Mouse (Mus musculus) cerebellum, adult 11-12 months (tissue): ENCODE results near the gene Rheb.
"Not testable (repeated sequence)": the region's sequence is repeated elsewhere in the genome, so short reads cannot be mapped to it uniquely, and the experiment has no call there.

Experiments
- DNase-seq: peaks from one replicate; pipeline ENCODE4 v3.0.0; 2022

The Rheb gene

DNA sequence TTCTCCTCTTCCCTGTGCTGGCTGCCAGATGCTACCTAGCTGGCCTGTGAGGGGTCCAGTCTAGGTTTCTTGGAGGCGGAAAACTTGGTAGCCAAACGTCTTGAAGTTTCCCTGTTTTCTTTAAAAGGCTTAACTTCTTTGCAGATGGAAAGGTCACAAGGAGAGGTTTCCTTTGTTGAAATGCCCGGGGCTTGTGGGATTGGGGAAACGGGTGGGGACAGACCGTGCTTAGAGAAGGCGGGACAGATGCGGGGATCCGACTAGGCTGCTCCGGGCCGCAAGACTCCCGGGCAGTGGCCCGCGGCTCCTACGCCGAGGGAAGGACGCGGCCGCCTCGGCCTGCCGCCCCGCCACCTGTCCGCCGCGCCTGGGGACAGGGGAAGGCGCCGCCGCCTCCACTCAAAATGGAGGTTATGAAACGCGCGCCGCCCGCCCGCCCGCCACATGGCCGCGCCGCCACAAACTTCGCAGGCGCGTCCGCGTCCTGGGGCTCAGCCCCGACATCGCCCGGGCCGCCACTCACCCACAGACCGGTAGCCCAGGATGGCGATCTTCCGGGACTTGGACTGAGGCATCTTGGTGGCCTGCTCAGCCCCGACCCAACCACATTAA, 656 bp downstream of the Rheb start:
- DNase-seq = no peak

DNA sequence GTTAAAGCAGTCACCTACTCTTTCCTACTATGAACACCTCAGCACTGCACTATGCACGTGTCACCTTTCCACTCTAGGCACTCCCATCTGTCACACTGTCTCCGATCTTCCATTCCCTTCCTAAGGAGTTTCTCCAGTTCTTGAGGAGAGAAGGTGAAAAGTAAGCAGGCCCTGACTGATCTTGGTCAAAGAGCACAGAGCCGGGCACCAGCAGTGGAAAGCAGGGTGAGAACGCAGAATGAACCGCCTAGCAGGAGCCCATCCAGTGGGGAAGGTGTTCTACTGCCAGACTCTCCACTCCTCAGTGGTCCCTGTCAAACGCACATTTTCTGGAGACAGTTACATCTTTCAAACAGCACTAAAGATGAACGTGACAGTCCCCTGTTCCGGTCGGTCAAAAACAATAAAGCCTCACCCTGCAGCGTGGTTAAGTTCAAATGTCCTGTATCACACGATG, 1.4 kb downstream of the Rheb start:
- DNase-seq = no peak

DNA sequence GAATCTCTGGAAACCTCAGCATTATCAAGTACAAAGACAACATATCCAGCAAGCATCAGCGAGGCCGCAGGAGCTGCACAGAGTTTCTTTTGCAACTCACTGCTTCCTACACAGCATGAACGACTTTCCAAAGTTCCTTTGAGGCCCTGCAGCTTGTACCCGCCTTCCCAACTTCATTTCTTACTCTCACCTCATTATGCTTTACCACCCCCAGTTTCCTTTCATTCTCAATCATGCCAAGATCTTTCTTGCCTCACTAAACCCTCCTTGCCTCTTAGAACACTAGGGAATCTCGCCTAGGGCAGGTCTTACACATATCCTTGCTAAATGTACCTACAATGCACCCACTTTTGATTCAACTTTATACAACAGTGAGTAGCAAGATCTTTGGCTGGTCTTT, 7.9 kb downstream of the Rheb start:
- DNase-seq = no peak

DNA sequence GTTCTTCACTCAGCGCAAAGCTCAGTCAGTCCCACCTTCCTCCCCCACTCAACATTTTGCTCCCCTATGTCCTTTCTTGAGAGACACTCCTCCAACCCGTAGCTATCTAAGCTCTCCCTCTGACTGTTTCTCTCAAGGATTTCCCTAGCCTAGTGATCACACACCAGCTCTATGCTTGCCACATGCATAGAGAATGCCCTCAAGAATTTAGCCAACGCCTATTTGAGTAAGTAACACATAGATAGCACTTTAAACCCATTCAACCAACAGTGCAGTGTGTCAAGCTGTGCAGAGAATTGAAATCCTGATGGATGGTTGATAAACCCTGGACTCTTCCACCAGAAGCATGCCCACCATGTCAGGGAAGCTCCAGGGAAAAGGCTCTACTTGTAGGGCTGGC, 10.5 kb downstream of the Rheb start:
- no peak for DNase-seq

DNA sequence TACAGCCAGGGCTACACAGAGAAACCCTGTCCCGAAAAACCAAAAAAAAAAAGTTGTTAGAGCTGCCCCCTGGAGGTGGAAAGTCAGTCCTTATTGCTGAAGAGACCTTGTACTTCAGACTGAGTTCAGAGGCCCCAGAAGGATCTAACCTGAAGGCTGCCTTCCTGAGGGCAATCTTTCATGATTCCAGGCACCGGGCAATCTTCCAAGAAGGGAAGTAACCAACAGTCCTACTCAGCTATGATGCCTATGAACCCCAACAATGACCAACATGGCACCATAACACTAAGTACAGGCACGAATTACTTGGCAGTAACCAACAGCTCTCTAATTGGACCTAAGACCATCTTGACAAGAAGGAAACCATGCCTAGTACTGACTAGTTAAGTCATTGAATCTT, 14.0 kb downstream of the Rheb start:
- DNase-seq = no peak

DNA sequence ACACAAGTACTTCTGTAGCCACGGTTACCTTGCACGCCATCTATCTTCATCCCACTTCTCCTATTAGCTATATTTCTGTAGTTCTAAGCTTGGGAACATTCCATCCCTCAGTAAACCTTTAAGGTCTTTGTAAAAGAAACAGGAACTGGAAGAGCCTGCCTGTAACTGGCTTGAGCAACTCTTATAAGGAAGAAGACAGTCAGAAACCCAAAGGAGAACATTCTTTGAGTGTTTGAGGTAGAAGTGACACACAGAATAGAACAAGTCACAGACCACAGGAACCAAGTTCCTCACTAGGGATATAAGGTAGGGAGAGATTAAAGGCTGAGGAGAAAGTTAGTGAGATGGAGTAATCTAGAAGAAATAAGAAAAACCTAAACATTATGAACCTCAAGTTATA, 15.3 kb downstream of the Rheb start:
- DNase-seq = no peak

DNA sequence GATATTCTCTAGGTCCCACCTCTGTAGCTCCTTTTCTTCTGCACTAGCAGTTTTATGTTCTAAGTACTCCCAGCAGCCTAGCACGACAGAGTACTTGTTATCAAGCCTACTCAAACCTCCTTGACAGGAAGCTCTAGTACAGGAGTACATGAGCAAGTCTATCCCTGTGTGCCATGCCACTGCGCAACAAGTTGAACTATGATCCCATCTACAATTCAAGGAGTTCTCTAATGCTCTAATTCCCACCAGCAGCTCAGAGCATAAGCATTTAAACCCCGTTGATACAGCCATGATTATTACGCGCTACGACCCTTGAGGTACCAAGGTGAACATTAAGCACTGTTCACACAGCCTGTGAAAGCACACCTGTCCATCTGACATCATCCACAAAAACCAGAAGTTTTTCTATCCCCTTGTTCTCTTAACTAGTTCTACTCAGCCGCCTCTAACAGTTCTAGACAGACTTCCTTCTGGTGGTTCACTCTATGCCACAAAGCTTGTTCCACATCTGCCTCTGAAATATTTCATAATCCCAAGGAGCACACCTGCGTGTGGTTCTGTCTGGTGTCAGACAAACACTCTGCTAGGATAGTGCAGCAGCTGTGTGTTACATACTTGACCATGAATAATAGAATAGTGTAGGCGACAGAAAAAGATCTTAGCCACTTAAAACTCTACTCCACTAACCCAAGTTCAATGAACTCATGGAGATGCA, 16.2 kb downstream of the Rheb start:
- DNase-seq = no peak

DNA sequence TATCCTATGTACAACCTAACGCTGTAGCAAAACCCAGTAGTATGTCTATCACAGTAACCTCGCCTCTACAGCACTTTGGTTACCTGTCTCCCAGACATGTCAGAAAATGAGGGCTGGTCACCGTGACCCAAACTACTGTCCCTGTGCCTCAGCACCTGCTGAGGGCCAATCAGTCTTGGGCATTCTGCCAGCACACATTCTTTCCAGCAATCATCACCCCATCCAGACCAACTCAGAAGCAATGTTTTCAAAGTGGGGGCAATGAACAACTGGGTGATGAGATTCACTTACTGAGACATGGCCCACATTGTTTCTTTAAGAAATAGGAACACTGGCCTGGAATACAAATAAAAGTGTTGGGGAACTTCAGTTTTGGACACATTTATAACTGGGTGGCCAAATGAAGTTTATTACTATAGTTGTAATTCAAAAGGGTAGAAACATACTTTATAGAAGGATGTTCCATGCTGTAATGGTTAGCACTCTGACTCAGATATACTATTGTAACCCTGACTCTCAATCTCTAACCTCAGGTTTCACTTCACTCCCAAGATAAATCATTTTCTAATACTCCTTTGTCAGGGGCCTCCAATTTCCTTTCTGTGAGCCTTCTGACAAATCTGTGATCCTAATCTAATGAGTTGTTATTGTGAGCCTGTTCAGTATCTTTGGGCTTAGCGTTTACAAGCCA, 16.9 kb downstream of the Rheb start:
- DNase-seq = no peak

DNA sequence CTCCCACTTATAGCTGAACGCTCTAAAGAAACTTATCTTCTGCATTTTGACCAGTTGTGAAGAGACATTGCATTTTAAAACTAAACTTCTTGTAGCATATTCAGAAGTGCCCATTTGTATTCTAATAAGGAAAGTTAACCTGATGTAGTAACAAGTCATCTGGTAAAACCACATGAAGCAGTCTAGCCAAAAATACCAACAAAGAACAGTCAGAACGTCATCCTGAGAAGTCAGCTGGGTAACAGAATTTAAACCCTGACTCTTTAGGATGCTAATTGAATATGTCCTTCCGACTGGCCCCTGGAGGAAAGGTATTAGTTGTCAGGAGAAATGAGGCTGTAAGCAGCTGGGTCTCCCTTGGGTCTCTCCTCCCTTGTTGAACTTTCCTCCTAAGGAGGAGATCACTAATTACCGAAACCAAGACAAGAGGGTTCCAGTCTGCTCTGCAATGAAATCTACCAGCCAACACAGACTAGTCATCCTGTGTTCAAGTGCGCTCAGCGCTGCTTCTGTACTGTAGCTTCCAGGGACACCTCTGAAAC, 18.5 kb downstream of the Rheb start:
- no peak for DNase-seq

DNA sequence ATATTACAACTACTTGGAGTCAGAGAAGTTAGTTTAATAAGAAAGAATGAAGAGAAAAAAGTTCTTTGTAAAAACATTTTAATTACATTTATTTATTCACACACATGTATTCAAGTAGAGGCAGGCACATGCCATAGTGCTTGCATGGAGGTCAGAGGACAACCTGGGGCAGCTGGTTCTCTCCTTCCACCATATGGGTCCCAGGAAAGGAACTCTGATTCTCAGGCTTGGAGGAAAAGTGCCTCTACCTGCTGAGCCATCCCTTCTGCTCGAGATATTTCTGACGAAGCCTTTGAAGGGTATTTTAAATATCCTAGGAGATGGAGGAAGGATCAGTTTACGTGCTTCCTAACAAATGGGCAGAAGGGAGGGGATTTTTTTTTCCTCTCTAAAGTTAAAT, 19.6 kb downstream of the Rheb start:
- peak; percentile 39 for DNase-seq

DNA sequence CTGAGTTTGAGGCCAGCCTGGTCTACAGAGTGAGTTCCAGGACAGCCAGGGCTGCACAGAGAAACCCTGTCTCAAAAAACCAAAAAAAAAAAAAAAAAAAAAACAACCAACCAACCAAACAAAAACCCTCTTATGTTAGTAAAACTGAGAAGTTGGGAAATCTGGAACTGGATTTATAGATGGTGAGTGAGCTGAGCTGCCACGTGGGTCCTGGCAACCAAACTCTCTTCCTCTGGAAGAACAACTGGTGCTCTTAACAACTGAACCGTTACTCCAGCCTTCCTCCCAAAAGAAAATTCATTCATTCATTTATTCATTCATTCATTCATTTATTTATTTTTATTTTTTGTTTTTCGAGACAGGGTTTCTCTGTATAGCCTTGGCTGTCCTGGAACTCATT, 20.2 kb downstream of the Rheb start:
- DNase-seq = not testable (repeated sequence)

DNA sequence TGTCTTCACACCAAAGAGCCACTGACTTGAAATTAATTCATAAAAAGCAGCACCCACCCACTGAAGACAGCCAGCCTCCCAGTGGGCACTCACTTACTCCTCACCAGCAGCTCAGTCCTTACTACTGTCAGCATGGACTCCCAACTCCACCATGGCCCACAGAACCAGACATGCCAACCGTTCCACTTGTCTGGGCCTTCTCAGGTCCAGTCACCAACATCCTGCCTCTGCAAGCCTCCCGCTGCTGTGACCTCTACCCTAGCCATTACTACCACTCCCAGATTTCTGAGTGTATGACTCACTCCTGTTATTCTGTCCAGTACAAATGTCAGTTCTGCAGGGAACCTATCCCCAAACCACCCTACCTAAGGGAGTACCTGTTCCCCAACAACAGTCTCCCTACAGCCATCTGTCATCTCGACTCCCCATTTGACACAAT, 21.0 kb downstream of the Rheb start:
- DNase-seq = no peak

DNA sequence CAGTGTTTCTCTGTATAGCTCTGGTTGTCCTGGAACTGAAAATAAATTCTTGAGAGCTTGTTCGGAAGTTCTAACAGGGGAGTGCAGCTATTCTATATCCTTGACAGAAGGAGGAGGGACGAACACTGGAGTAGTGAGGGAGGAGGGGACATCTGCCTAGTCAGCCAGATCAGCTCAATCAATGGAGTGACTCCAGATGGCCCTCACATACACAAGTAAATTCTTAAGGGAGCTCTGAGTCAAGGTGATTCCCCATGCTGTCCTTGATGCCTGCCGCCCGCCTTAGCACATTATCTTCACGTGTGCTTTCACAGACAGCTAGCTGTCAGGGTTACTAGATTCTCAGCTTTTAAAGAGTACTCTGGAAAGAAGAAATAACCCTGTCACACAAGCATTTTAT, 21.8 kb downstream of the Rheb start:
- DNase-seq = no peak

DNA sequence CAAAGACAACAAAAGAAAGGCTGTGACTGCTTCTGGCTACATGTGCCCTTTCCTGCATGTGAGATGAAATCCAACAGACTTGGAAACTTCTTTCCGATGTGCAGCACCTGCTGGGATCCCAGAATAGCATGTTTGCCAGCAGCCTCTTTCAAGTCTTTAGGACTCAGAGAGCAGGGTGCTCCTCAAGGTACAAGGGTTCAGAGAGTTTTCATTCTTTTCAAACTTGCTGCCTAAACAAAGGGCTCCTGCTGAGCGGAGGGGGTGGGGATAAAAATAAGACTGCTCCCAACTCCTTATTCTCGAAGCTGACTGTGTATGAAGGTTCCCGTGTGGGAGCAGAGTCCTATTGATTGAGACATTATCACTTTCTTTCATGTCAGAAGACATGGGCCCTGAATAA, 25.2 kb downstream of the Rheb start:
- no peak for DNase-seq

DNA sequence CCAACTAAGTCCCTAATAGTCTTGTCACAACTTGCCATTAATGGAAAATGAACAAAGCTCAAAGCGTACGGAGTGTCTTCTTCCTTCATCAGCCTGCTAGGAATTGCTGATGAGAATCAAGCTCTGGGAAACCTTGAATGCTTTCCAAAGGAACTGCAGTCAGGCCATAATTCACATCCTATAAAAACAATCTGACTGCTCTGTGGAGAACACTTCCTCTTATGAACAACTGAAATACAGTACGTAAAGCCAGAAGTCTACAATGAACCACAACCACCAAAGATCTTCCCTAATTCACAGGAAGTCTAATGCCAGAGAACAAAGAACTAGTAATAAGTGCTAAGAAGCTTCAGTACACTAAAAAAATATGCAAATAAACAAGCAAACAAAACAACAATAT, 28.5 kb downstream of the Rheb start:
- DNase-seq = no peak

DNA sequence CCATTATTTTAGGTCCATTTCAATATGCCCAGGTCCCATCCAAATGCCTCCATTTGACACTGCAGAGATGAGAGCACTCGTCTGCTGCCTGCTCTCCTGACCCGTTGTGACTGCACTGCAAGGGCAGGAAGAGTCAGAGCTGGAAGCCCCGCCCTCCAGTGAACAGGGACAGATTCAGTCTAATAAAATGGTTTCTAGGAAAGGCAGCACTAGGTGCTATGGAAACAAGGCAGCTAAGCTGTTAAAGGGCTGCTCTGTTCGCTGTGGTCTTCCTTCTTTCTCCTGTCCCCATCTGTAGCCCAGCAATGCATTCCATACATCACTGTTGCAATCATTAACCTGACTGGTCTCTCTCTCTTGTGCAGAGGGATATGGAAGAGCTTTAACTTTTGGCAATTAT, 29.4 kb downstream of the Rheb start:
- no peak for DNase-seq

DNA sequence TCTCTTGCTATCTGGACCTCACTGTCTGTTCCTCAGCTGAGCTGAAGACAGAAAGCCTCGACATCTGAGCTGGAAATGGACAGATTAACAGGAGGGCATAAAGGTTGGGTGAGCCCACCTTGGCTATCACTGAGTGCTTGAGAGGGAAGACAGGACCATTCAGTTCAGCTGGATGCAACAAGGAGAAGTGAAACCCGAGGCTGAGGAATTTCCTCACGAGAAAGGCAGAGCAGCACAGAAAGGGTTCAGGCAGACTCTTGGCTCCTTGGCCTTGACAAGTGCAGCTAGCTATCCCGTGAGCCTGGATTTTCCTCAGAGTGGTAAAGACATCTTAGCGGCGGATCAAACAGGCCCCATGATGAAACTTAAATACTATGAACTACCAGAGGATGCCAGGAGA, 37.2 kb downstream of the Rheb start:
- no peak for DNase-seq

DNA sequence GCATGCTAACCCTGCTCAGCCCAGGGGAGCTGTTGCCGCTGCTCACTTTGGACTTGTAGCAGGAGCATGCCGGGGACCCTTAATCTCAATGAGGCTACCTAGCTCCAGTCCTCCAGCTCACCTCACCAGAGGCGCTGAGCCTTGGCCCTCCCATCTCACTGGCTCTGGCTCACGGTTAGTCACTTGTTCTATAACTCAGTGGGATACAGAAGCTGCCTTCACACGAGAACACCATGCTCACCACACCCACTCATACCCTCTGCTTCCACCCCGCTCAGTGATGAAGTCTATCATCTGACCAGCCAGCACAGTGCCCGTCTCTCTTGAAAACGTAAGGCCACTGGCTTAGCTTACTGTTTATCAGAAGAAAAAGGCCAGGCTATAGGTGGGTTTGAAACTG, 37.8 kb downstream of the Rheb start:
- no peak for DNase-seq

DNA sequence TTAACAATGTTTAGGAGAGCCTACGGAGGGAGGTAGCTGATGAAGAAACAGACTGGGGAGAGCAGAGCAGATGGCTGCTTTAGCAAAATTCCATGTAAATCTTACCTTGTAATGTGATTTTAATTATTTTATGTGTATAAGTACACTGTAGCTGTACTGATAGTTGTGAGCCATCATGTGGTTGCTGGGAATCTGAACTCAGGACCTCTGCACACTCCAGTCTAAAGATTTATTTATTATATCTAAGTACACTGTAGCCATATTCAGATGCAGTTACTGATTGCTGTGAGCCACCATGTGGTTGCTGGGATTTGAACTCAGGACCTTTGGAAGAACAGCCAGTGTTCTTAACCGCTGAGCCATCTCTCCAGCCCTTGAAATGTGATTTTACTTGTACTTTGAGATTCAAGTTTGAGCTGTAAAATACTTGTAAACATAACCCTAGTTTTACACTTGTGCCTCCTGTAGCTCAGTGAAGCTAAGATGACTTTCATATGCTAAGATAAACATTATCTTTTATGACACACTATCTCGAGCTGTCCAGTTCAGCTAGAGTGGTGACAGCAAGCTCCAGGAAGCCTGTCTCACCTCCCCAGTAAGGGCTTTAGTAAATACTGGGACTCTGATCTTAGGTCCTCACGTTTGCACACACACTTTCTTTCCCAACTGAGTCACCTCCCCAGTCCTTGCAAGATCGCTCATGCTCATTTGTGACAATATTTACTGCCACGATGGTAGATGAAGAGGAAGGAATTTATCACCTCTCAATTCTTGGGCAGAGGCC, 40.4 kb downstream of the Rheb start:
- DNase-seq = no peak

DNA sequence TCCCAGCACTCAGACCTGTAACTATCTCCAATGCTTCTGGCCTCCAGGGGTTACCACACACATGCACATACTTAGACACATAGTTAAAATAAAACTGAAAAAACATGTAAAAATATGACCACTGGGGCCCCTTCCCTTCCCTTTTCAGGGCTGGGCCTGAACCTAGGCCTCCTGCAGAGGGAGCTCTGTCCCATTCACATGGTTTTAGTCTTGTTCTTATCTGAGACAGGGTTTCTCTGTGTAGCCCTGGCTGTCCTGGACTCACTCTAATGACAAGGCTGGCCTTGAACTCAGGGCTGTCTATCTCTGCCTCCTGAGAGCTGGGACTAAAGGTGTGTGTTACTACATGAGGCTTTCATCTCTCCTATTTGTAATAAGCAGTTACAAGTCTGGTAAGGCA, 42.0 kb downstream of the Rheb start:
- DNase-seq = no peak

DNA sequence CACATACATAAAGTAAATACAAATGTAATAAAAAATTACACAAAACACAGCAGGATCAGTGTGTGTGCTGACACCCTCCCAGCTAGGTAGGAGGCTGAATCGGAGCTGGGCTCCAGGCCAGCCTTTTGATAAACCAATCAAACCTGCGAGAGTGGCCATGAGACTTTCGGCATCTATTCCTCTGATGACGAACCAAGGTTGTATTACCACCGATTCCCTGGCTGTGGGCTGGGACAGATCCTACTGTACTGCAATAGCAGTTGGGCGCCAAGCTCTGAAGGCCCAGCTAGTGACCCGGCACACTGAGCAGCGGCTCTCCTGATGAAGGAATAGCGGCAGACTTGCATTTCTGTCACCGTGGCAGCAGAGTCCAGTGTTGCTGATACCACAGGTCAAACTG, 43.8 kb downstream of the Rheb start:
- no peak for DNase-seq

DNA sequence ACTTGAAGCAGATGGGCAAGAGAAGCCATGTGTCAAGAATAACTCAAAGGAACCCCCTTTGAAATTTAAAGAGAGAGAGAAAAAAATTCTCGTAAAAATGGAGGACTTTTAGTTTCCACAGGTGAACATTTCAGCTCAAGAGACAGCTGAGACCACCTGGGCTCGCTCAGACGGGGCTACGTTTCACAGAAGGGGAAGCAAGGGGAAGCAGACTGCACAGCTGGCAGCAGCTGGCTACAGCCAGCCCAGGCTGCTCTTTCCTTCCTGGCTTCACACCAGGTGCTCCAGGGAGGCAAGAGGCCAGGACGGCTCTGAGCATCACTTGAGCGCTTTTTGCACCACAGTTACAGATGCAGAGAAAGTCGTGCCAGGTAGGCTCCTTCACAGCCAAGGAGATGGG, 44.6 kb downstream of the Rheb start:
- DNase-seq = no peak

DNA sequence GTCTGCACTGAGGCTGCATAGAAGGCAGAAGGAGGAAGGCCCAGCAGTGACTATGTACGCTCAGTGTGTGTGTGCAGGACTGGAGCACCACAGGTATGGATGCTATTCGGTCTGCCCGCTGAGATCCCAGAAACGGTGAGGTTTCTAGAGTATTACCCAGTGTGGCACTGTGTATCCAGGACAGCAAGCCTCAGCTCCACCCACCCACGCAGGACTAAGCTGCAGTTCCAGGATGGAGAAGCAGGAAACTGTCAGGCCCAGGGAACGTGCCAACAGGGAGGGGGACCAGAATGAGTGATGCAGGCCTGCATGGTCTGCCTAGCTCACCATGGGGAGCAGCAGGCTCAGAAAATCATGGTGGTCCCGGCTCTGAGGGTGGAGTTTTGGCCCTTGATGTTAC, 49.5 kb downstream of the Rheb start:
- DNase-seq = no peak
